Mouse (Mus musculus): ENCODE measurements around the gene Mypop. TPM values are rescaled to one million over a fixed set of nuclear protein-coding genes. Genes with fewer than 3 reads are reported as not detected.

Mypop gene
- polyA plus RNA-seq, 1 experiment from 2014 or later = 4.2 TPM

GRCm38 (mm10) chr7:18962171-18962792, 28.8 kb upstream of the Mypop start:
- Histone ChIP-seq H3K36me3 (peaks cover 25% of the 10 kb centered on the region), H3K27me3 (no peaks in the 10 kb centered on the region), H3K27ac (peak overlapping the region; percentile 60), H3K9me3 (no peaks in the 10 kb centered on the region), H3K4me3 (replicated peaks) (peak overlapping the region; percentile 34), H3K9ac (replicated peaks) (peak overlapping the region; percentile 56), H3K4me1 (replicated peaks) (peaks cover 78% of the 10 kb centered on the region), H3K4me2 (replicated peaks) (peak overlapping the region; percentile 63)
- WGBS = 1% methylated on average over 17 of the region's 17 CpGs
- no peak for ATAC-seq

GRCm38 (mm10) chr7:18962795-18963194, 28.2 kb upstream of the Mypop start:
- no peaks in the 10 kb centered on the region for H3K27me3 ChIP-seq
- peaks cover 20% of the 10 kb centered on the region for H3K36me3 ChIP-seq
- peak overlapping the region; percentile 34 for H3K4me3 ChIP-seq (replicated peaks)
- H3K9me3 ChIP-seq = no peaks in the 10 kb centered on the region
- peak overlapping the region; percentile 63 for H3K4me2 ChIP-seq (replicated peaks)
- ATAC-seq = peak; percentile 16; the same call in 1 of the 2 replicates
- H3K9ac ChIP-seq (replicated peaks) = peak overlapping the region; percentile 56
- peaks cover 77% of the 10 kb centered on the region for H3K4me1 ChIP-seq (replicated peaks)
- WGBS = 1% methylated on average over 20 of the region's 20 CpGs
- H3K27ac ChIP-seq = peak overlapping the region; percentile 60

- Histone ChIP-seq H3K4me2 (replicated peaks) (peak overlapping the region; percentile 63), H3K27ac (no peak overlapping the region), H3K27me3 (no peaks in the 10 kb centered on the region), H3K9ac (replicated peaks) (peak overlapping the region; percentile 37; the same call in 1 of the 2 replicates), H3K36me3 (peaks cover 15% of the 10 kb centered on the region), H3K9me3 (no peaks in the 10 kb centered on the region), H3K4me1 (replicated peaks) (peaks cover 73% of the 10 kb centered on the region), H3K4me3 (replicated peaks) (peak overlapping the region; percentile 34)
- no peak for ATAC-seq
- WGBS = 3% methylated on average over 19 of the region's 19 CpGs
These were observed 27.7 kb upstream of the Mypop start for GRCm38 (mm10) chr7:18963294-18963843.

- Histone ChIP-seq H3K36me3 (peaks cover 6% of the 10 kb centered on the region; the same call in 1 of the 2 replicates), H3K9me3 (no peaks in the 10 kb centered on the region), H3K4me2 (replicated peaks) (no peak overlapping the region), H3K27me3 (no peaks in the 10 kb centered on the region), H3K4me3 (replicated peaks) (no peak overlapping the region), H3K9ac (replicated peaks) (no peak overlapping the region), H3K4me1 (replicated peaks) (peaks cover 56% of the 10 kb centered on the region), H3K27ac (0 out of 2 replicates have a peak overlapping the region, but pooled peaks have one; percentile 3)
- WGBS = 80% methylated on average over 5 of the region's 5 CpGs
- ATAC-seq = no peak
These were observed 25.7 kb upstream of the Mypop start for GRCm38 (mm10) chr7:18965312-18965711.

GRCm38 (mm10) chr7:18967603-18968002, 23.4 kb upstream of the Mypop start:
- Histone ChIP-seq H3K9me3 (0 out of 2 replicates have a peak, but pooled peaks cover 4% of the 10 kb centered on the region), H3K27ac (no peak overlapping the region), H3K4me1 (replicated peaks) (peaks cover 33% of the 10 kb centered on the region), H3K4me2 (replicated peaks) (no peak overlapping the region), H3K4me3 (replicated peaks) (no peak overlapping the region), H3K36me3 (0 out of 2 replicates have a peak, but pooled peaks cover 3% of the 10 kb centered on the region), H3K27me3 (no peaks in the 10 kb centered on the region), H3K9ac (replicated peaks) (no peak overlapping the region)
- 15% methylated on average over 8 of the region's 8 CpGs for WGBS
- peak; percentile 60 for ATAC-seq

- no peak overlapping the region for H3K4me3 ChIP-seq (replicated peaks)
- peaks cover 5% of the 10 kb centered on the region; the same call in 1 of the 2 replicates for H3K4me1 ChIP-seq (replicated peaks)
- H3K4me2 ChIP-seq (replicated peaks) = no peak overlapping the region
- no peaks in the 10 kb centered on the region for H3K27me3 ChIP-seq
- no peak for ATAC-seq
- H3K9ac ChIP-seq (replicated peaks) = no peak overlapping the region
- 94% methylated on average over 3 of the region's 3 CpGs for WGBS
- H3K9me3 ChIP-seq = 0 out of 2 replicates have a peak, but pooled peaks cover 4% of the 10 kb centered on the region
- H3K36me3 ChIP-seq = 0 out of 2 replicates have a peak, but pooled peaks cover 2% of the 10 kb centered on the region
- no peak overlapping the region for H3K27ac ChIP-seq
These were observed 20.1 kb upstream of the Mypop start for GRCm38 (mm10) chr7:18970956-18971355.

GRCm38 (mm10) chr7:18978381-18978780, 12.7 kb upstream of the Mypop start:
- H3K27ac ChIP-seq = no peak overlapping the region
- H3K9me3 ChIP-seq = no peaks in the 10 kb centered on the region
- no peaks in the 10 kb centered on the region for H3K4me1 ChIP-seq (replicated peaks)
- H3K4me2 ChIP-seq (replicated peaks) = no peak overlapping the region
- no peaks in the 10 kb centered on the region for H3K27me3 ChIP-seq
- no peak for ATAC-seq
- no peak overlapping the region for H3K9ac ChIP-seq (replicated peaks)
- no peak overlapping the region for H3K4me3 ChIP-seq (replicated peaks)
- WGBS = 95% methylated on average over 9 of the region's 9 CpGs
- no peaks in the 10 kb centered on the region for H3K36me3 ChIP-seq

- no peaks in the 10 kb centered on the region for H3K27me3 ChIP-seq
- no peak overlapping the region for H3K9ac ChIP-seq (replicated peaks)
- no peak overlapping the region for H3K27ac ChIP-seq
- H3K36me3 ChIP-seq = no peaks in the 10 kb centered on the region
- WGBS = 72% methylated on average over 2 of the region's 2 CpGs
- H3K4me1 ChIP-seq (replicated peaks) = peaks cover 9% of the 10 kb centered on the region
- H3K4me2 ChIP-seq (replicated peaks) = no peak overlapping the region
- H3K9me3 ChIP-seq = no peaks in the 10 kb centered on the region
- H3K4me3 ChIP-seq (replicated peaks) = no peak overlapping the region
- no peak for ATAC-seq
These were observed 4.5 kb upstream of the Mypop start for GRCm38 (mm10) chr7:18986503-18986902.

- Histone ChIP-seq H3K9me3 (no peaks in the 10 kb centered on the region), H3K4me2 (replicated peaks) (no peak within 1 kb of the TSS), H3K27me3 (0 out of 2 replicates have a peak, but pooled peaks cover 4% of the 10 kb centered on the region), H3K9ac (replicated peaks) (no peak within 1 kb of the TSS), H3K27ac (no peak within 1 kb of the TSS), H3K36me3 (no peaks in the 10 kb centered on the region), H3K4me1 (replicated peaks) (peaks cover 15% of the 10 kb centered on the region), H3K4me3 (replicated peaks) (no peak within 1 kb of the TSS)
- WGBS = 69% methylated on average over 2 of the region's 2 CpGs
- no peak for ATAC-seq
These were observed 3.9 kb upstream of the Mypop start, which contains the start of gene Nanos2 for GRCm38 (mm10) chr7:18987100-18987499. Gene Nanos2 (plus strand): TSS chr7:18987400.

- no peak for ATAC-seq
These were observed 3.3 kb upstream of the Mypop start for GRCm38 (mm10) chr7:18987747-18988146.

GRCm38 (mm10) chr7:18988780-18989179, 2.3 kb upstream of the Mypop start:
- no peak for ATAC-seq
- WGBS = 75% methylated on average over 6 of the region's 6 CpGs
- Histone ChIP-seq H3K36me3 (no peaks in the 10 kb centered on the region; the same call in 1 of the 2 replicates), H3K27me3 (peaks cover 20% of the 10 kb centered on the region), H3K9ac (replicated peaks) (no peak overlapping the region), H3K4me3 (replicated peaks) (no peak overlapping the region), H3K9me3 (no peaks in the 10 kb centered on the region), H3K27ac (no peak overlapping the region), H3K4me1 (replicated peaks) (peaks cover 32% of the 10 kb centered on the region), H3K4me2 (replicated peaks) (no peak overlapping the region)

More at GRCm38 (mm10) chr7:18987747-18988146, 3.3 kb upstream of the Mypop start:
- Histone ChIP-seq H3K27ac (no peak overlapping the region), H3K9me3 (no peaks in the 10 kb centered on the region), H3K9ac (replicated peaks) (no peak overlapping the region), H3K36me3 (no peaks in the 10 kb centered on the region), H3K4me2 (replicated peaks) (no peak overlapping the region), H3K4me3 (replicated peaks) (no peak overlapping the region), H3K4me1 (replicated peaks) (peaks cover 22% of the 10 kb centered on the region), H3K27me3 (peaks cover 10% of the 10 kb centered on the region)
- WGBS = 75% methylated on average over 13 of the region's 13 CpGs

GRCm38 (mm10) chr7:18989995-18990394, 1.1 kb upstream of the Mypop start:
- no peak; the same call in 1 of the 2 replicates for ATAC-seq
- WGBS = 4% methylated on average over 5 of the region's 5 CpGs

More at GRCm38 (mm10) chr7:18989995-18990394, 1.1 kb upstream of the Mypop start:
- Histone ChIP-seq H3K4me3 (replicated peaks) (peak overlapping the region; percentile 61), H3K27ac (peak overlapping the region; percentile 92), H3K9me3 (no peaks in the 10 kb centered on the region), H3K9ac (replicated peaks) (peak overlapping the region; percentile 56), H3K27me3 (peaks cover 21% of the 10 kb centered on the region), H3K36me3 (no peaks in the 10 kb centered on the region; the same call in 1 of the 2 replicates), H3K4me1 (replicated peaks) (peaks cover 42% of the 10 kb centered on the region), H3K4me2 (replicated peaks) (peak overlapping the region; percentile 82)

Measured in midbrain, embryonic 13.5 days (tissue).